Mouse (Mus musculus) kidney, adult 11 months (tissue): ENCODE measurements at regions not wholly inside any gene's neighbourhood (a gene's known extent, or its start where the extent isn't known, plus 50 kb on each side); places are given as distances from the start of the nearest gene placed in this dataset.

ENCODE experiments used
- DNase-seq: peaks from one replicate; pipeline ENCODE4 v3.0.0; 2022

DNA sequence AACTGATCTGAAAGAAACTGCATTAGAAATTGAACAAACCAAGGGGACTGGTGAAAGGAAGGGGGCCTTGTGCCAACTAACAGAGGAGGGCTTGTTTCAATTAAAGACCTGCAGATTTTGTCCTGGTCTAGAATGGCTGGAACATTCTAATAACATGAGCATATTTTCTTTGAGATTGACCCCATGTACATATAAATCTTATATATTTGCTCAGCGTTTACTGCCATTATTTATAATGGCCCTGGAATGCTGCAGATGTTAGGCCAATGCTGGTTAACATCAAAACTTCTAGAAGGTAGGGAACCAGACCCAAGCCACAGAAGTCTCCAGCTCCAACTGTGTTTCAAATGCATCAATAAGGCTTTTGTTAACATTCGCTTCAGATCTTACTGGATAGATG is 326.4 kb downstream of the Tns1 start:
- no peak for DNase-seq

DNA sequence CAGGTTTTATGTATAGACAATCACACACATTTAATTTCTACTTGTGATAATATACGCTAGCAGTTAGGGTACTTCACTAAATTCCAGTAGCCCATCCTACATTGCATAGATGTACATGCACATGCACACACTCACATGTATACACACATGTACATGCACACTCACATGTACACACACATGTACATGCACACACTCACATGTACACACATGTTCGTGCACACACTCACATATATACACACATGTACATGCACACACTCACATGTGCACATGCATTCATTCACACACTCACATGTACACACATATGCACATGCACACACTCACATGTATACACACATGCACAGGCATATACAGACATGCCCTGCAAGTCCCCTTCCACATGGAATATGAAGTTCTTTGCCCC is 326.8 kb downstream of the Tns1 start:
- DNase-seq = no peak

DNA sequence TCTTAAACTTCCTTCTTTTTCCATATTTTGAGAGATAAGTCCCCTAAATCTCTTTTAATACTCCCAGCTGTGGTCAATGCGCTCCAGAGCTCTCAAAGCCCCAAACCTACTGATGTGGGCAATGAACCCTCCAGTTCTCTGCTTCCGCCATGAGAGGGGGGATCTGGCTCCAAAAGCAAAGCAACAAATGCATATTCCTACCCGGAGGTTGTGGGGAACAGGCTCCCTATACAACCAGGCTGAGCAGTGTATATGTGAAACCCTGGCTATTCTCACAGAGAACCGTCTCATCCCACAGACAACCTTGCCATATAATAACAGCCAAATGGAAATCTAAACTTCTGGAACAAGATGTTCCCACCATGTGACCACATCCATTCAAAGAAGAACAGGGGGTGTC is 330.4 kb downstream of the Tns1 start:
- DNase-seq = no peak

DNA sequence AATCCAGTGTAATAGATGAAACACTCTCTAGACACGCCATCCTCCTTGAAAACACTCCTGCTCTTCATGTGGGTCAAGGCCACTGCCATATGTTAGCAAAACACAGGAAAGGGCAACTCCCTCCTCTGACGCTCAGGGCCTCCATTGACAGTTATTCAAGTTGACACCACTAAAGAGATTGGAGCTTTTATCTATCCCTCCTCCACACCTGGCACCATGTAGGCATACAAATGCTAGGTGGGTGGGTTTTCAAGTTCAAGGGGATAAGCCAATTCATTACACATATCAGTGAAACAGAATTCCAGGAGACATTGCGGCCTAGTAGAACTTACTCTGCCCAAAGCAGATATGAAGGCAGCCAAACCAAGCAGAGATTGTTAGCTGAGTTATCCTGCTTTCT is 331.0 kb downstream of the Tns1 start:
- DNase-seq = no peak

DNA sequence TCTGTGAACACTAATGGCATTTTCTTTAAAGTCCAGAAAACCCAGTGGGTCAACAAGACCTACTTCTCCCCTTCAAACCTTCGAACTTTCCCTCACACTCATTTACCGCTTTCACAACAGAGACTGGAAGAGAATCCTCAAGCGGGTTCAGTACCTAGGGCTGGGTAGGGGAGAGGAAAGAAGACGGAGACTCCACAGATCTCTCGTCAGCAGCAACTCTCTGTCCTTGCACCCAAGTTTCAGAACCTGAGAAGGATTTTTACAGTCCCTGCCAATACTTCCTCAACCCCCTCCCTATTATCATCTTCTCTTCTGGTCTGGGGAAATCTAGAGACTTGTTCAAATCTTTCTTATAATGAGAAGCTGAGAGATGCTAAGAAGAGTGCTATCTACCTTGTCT is 331.9 kb downstream of the Tns1 start:
- DNase-seq = no peak

DNA sequence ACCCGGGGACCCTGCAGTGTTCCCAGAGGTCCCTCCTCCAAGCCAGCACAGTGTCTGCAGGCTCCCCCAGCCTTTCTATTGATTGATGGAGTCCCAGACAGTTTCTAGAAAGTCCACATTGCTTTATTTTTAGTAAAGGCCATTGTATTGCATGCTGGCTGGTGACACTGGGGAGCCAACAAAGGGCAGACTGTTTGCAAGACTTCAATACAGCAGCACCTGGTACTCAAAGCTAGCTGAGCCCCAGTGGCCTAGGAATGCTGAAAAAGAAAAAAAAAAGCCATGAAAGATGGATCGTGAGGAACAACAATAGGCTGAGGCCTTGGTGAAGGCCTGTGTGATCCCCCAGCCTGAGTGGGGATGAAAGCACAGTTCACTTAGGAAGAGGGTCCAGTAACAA is 336.6 kb downstream of the Tns1 start:
- no peak for DNase-seq

DNA sequence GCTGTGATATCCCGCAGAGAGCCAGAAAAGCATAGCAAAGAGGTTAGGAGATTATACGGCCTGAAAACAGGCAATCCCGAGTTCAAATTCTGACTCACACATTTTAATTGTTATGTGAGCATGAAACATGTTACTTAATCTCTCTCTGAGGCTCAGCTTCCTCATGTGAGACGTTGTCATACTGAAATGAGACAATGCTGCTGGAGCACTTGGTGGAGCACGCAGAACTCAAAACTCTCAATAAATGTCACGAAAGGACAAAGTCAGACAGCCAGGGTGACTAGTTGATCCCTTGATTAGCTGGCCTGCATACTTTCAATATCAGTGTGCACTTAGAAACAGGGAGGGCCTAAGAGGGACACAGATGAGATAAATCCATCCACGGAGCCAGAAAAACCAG is 337.0 kb downstream of the Tns1 start:
- DNase-seq = no peak

DNA sequence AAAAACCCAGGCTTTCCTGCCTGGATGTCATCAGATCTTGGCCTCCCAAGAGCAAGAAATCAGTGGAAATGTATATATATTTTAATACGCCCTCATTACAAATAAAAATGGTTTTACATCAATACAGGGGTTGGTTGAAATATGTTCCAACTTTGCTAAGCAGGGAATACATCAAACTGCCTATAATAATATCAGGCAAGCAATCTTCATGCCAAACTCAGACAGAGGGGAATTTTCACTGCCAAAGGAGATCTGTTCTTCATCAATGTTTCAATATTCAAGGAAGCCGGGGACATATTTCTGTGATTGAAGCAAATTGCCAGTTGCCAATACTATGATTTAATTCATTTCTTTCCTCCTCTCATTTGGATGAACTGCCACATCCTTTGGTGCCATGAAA is 340.9 kb downstream of the Tns1 start:
- DNase-seq = no peak

DNA sequence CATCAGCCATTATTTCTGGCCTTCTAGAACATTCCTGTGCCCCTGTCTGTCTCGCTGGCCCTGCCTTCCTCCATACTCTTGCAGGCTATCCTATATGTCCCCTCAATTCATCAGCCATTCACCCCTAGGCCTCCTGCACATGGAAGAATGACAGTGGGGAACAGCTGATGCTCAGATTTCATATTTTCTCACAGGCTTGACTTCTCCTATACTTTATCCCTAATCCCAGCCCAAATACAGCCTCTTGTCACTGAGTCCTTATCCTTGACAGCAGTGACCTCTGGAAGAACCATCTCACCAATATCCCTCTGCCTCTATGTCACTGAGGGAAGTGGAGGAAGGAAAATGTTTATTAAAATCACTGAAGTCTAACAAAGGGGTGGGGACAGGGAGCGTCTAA is 341.4 kb downstream of the Tns1 start:
- DNase-seq = no peak

DNA sequence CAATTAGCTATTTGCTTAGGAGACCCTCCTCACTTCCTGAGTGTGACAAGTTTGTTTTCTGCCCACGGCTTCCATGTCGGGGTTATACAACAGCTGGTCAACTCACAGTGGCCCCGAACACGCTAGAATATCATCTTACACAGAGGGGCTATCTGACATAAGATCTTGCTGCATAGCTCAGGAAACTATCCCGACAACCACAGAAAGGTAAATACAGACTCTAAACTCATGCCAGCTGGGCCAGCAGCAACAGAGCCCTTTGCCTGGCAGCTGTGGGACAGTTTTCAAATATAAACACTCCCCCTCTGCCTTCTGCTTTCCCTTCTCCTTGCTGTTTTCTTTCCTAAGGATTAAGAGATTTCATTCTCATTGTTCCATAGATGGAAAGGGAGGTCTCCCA is 352.5 kb downstream of the Tns1 start:
- no peak for DNase-seq

DNA sequence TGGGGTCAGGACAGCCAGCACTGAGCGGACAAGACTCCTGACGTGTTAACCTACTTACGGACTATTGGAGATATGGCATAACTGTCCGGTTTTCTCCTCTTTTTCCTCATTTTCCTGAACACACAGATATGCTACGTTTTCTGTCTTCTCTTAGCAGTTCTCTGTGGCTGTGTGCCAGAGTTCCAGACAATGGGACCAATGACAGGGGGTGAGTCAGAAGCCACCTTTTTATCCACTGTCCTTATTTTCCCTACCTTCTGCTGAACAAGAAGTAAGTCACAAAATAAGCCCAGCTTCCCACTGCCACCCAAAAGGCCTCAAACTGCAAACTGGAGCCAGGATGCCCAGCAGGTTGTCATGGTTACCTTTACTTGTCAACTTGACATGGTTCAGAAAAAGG is 353.6 kb downstream of the Tns1 start:
- DNase-seq = no peak

DNA sequence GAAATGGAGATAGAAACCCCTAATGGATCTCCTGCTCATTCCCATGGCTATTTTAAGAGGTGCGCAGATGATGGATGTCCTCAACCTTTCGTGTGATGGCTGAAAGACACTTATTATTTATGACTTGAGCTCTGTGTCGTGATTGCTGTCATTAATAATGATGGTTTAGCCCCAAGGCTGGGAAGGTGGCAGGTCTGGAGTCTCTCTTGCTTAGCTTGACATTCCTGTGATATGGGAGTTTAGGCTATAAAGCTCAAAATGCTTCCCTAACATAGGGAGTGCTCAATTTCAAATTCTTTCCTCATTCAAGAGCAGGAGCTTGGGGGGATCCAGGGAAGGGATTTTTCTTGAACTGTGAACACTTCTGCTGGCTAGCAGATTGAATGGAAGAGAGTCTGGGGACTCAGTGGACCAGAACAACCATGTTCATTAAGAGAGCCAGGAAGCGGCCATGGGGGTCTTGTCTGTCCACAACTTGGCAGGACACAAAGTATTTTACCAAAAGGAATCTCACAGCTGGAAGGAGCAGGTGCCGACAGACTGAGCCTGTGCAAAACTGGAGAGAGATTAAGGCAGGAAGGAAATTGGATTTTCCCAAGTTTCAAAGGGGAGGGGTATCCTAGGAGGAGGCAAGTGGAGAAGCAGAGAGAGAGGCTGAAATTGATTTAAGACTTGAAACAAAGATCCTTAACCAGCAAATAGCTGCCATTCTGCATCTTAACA is 359.5 kb downstream of the Tns1 start:
- DNase-seq = no peak

DNA sequence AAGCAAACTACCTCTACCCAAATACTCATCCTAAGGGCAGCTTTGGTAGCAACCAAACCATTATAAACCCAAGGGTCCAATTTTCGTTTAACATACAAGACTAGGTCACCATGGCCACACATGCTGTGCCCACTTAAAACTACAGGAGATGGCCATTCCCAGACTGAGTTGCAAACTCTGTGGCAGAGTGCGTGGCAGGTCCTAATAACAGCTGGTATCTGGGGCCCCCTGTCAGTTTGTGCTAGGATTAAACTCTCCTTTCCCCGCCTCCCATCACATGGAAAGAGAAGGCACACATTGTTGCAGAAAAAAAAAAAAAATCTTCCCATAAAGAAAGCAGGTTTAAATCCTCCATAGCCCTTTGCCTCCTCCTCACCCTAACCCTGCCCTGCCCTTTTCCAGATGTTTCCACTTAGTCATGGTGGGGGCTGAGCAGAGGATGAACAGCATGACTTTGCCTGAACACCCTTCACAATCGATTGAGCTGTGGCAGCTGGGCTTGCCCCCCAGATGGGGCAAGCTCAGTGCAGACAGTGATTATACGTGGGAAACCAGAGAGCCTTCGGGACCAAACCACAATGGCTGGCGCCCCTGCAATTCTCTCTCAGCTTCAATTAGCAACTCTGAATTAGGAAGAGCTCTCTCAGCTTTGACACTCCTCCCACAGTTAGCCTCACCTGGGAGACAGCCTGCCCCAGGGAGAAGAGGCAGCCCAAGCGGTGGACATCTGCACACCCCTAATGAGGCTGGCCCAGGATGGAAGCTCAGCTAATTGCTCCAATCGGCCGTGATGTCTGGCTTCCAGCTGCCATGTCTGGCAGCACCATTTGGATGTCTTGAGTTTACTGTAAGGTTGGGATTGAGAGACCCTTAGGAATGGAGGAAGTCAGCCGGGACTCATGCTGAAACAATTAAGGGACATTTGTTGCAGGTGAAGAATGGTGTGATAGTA is 365.9 kb downstream of the Tns1 start:
- DNase-seq = no peak

DNA sequence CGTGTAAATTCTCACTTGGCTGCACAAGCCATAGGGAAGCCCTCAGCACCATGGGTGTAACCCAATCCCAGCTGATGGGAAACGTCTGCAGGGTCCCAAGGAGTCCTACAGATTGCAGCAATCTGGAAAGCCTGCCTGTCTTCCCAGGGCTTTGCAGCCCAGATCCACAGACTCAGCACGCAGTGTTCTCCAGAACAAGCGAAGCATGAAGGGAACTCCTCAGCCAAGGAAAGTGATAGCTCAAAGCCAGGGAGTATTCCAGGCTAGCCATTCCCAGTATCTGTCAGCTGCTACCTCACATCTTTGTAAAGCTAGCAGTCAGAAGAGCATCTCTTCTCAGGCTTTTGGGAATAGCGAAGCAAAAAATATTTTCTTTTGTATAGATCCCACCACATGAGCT is 368.5 kb downstream of the Tns1 start:
- DNase-seq = no peak

DNA sequence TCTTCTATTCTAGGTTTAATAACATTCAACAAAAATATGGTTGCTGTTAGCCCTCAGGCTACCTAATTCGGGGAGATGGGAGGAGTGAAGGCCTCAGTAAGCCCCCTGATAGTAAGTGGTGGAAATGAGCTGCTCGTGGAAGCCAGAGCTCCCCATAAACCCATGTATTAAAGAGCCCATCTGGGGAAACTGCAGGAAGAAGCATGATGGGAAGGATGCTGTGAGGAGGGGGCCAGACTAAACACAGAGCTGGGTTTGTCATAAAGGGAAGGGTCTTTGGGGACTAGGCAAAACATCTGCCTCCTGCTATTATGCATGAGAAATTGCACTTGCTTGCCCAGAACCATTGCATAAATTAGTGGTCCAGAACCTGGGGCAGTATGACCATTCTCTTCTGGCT is 369.3 kb downstream of the Tns1 start:
- DNase-seq = no peak

DNA sequence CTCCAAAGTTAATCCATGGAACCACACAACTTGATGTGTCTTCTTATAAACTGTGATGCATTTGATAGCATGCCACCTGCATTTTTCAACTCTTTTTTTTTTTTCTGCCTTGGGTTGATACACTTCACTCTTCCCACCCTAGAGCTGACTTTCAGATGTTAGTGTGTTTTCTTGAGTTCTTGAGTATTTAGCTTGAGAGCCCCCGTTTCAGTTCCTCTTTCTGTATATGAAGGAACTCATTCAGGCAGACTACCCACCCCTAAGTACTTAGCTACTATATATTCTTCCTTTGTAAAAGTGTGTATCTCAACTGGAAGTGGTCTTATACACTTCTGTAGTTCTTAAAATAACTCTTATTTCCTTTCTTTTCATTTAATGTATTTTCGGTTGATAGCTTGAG is 371.1 kb downstream of the Tns1 start:
- DNase-seq = no peak

DNA sequence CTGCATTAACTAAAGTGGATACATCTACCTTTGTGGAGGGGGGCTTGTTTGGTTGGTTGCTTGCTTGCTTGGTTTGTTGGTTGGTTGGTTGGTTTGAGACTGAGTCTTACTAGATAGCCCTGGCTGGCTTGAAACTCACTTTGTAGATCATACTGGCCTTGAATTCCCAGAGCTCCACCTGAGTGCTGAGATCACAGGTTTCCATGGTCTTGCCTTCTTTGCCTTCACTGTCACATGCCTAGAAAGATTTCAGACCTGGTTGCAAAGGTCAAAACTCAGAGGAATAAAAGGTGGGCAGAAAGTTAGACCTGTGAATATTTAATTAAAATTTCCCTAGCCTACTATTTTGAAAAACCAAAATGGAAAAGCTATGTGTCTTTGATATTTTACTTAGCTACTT is 375.5 kb downstream of the Tns1 start:
- DNase-seq = peak; percentile 12

DNA sequence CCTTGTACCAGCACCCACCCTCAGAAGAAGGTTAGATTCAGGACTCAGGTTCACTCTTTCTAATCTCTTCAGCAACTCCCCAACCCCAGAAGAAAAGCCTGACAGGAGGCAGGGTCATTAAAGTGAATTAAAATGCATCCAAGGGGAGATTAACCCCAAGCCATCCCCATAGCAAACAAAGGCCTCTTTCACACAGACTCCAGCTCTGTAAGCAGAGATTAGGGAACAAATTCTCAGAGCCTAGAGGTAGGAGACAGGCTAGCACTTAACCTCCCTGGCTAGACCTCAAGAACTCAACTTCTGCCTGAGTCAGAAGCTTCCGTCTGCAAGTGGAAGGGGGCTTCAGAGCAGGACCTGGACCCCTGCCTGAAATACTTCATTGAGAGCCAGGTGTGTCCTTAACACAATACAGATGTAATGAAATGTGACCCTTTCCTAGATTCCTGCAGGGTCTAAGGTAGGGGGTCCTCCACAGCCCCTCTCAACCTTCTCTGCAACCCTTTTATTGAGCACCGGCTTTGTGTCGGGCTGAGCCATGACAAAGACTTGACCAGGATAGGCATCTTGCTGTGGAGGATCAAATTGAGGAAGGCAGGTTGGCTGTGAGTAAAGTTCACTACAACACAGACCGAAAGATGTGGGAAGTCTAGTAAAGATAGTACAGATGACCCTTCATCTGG is 379.6 kb downstream of the Tns1 start:
- no peak for DNase-seq

DNA sequence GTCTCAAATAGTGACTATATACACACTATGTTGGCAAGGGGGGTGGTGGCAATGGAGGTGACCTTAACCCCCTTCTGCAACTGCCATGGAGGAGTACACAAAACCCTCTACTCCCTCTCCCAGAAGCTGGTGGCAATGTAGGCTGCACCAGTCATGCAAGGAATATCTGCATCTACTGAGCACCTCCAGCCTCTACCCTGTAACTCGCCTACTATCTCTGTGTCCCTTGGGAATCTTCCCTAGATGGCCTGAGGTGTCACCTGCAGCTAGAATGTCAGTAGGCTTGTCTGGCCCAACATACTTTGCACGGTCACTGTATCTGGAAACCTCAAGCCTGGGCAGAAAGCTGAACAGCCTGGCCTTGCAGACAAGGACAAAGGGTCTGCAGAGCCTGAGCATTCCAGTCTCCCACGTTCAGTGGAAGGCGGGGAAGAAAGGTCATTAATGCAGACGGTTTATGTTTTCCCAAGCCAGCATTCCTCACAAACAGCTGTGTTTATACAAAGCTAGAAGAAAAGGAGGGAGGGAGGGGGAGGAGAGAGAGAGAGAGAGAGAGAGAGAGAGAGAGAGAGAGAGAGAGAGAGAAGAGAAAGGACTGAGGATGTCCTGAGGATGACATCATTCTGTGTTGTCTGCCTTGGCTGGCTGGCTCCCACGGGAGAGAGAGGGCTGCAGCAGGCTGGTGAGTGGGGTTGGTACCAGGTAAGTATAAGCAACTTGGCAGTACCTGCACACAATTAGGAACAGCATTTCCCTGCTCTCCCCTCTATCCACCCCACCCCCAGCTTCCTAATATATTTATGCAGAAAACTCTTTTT is 380.3 kb downstream of the Tns1 start:
- no peak for DNase-seq

DNA sequence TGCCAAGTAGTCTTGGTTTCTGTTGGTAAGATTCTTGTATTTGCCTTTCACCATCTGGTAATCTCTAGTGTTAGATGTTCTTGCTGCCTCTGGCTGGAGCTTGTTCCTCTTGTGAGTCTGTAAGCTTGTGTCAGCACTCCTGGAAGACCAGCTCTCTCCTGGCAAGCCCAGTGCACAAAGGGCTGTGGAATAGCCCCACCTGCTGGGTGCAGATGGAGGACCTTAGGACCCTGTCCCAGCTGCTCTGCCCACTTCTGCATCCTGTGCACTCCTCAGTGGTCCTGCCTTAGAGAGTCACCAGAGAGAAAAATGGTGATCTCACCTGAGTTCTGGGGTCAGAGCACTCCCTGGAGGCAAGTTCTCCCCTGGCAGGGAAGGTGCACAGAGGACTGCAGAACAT is 387.2 kb downstream of the Tns1 start:
- peak; percentile 51 for DNase-seq

DNA sequence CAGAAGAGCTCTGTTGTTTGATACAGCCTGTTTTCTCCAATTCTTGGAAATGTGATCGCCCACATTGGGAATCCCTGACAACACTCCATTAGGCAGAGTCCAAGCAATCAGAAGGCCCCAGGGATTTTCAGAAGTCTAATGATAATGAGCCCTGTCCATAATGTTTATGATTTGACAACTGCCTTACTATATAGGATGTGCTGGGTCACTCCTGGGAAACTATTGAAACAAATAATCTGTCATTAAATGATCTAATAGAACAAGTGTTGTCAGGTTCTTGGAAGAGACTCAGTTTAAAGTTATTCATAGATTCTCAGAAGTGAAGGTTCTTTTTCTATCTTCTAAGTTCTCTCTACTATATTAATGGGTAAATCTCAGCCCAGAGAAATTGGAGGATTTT is 395.9 kb downstream of the Tns1 start:
- no peak for DNase-seq

DNA sequence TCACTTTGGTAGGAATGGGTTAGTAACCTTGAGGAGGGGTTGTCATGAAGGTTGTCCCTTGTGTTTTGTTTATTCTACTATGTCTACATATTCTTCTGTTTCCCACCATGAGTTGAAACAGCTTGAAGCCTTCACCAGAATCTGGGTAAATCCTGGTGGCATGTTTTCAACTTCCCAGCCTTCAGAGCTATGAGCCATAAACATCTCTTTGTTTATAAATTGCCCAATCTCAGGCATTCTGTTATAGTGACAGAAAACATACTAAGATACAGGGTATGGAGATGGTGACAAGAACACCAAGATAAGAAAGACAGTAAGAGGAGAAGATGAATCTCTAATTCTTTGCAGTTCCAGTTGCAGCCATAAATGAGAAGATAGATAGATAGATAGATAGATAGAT is 396.5 kb downstream of the Tns1 start:
- no peak for DNase-seq

DNA sequence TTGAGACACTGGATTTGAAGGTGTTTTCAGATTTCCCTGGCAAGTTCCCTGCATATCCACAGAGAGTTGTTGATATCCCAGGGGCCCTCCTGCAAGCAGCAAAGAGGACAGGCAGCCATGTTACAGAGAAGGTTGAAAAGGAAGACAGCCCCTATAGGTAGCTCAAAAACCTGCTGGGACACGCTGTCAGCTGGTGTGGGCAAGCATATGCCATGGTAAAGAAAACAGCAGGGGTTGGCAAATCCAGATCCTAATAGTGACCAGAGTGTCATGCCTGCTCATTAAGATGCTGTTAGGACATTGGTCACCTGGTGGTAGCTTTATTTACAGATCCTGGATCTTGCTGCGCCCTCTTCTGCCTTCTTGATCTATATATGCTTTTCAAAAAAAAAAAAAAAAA is 397.6 kb downstream of the Tns1 start:
- no peak for DNase-seq
